Mouse (Mus musculus) limb, embryonic 11.5 days (tissue): ENCODE measurements at regions not wholly inside any gene's neighbourhood (a gene's known extent, or its start where the extent isn't known, plus 50 kb on each side); places are given as distances from the start of the nearest gene placed in this dataset.

ENCODE experiments used
- ATAC-seq: fragments of 200-750 bp; cut with Nextera tagmentation; 2 replicates; pipeline ENCODE4 v1.8.0; 2017; ENCODE audit warnings: low read depth; ENCODE audit not compliant: insufficient number of reproducible peaks, low FRiP score, low TSS enrichment
- DNase-seq: peaks from one replicate; pipeline ENCODE4 v3.0.0-alpha.2; 2015; ENCODE audit warnings: low spot score
- H3K27ac ChIP-seq: fragments of 300-500 bp; sonication (generic); replicated peaks from 2 replicates; pipeline ENCODE4 v1.5.1; 2014; ENCODE audit warnings: low read depth, mild to moderate bottlenecking, low read length
- H3K27me3 ChIP-seq: fragments of 300-500 bp; sonication (generic); 2 replicates; pipeline ENCODE4 v1.6.1; 2014; ENCODE audit warnings: mild to moderate bottlenecking, low read length, mixed read lengths; ENCODE audit not compliant: control insufficient read depth, insufficient read depth
- H3K36me3 ChIP-seq: fragments of 300-500 bp; sonication (generic); 2 replicates; pipeline ENCODE4 v1.6.1; 2014; ENCODE audit warnings: mild to moderate bottlenecking, low read length, moderate library complexity, mixed read lengths; ENCODE audit not compliant: control insufficient read depth, insufficient read depth
- H3K4me1 ChIP-seq: fragments of 300-500 bp; sonication (generic); 2 replicates; pipeline ENCODE4 v1.6.1; 2014; ENCODE audit warnings: low read length, mixed read lengths; ENCODE audit not compliant: control insufficient read depth, insufficient read depth
- H3K4me2 ChIP-seq: fragments of 300-500 bp; sonication (generic); 2 replicates; pipeline ENCODE4 v1.6.1; 2014; ENCODE audit warnings: low read depth, mild to moderate bottlenecking, moderate library complexity; ENCODE audit not compliant: severe bottlenecking
- H3K4me3 ChIP-seq: fragments of 300-500 bp; sonication (generic); 2 replicates; pipeline ENCODE4 v1.5.1; 2014; ENCODE audit warnings: low read depth, low read length
- H3K9ac ChIP-seq: fragments of 300-500 bp; sonication (generic); 2 replicates; pipeline ENCODE4 v1.6.1; 2014; ENCODE audit warnings: mild to moderate bottlenecking, low read length
- H3K9me3 ChIP-seq: fragments of 300-500 bp; sonication (generic); 2 replicates; pipeline ENCODE4 v1.6.1; 2016; ENCODE audit warnings: low read length; ENCODE audit not compliant: control insufficient read depth
- WGBS: fragments of 180-500 bp; shearing (Covaris S2); extraction: QIAGEN DNeasy Blood & Tissue Kit; methylation state at CpG from one replicate; pipeline ENCODE4 v1.1.7; 2014; 5-methylcytosine and 5-hydroxymethylcytosine counted together

DNA sequence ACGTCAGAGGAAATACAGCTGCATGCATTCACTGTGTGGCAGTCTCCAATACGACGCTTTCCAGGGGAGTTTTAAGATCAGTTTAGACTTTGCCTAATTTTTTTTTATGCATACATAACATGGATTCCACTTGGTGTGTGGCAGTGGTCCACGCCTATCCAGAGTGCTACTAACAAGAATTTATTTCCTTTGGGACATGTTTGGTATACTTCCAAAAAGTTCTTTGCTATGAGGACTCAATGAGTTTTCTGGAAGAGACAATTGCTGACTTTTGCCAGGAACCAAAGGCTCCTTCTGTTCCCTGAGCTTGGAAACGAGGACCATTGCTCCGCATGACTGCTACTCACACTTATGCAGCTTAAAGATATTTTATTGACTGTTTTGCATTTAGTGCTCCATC lies 59.2 kb downstream of the Marcks start:
- no peak overlapping the region for H3K4me2 ChIP-seq
- no peak overlapping the region for H3K4me3 ChIP-seq
- ATAC-seq (no peak), DNase-seq (no peak)
- 88% methylated on average over 6 of the region's 6 CpGs for WGBS
- H3K27me3 ChIP-seq, result no peaks in the 10 kb centered on the region
- H3K9me3 ChIP-seq, result no peaks in the 10 kb centered on the region
- no peaks in the 10 kb centered on the region for H3K4me1 ChIP-seq
- no peaks in the 10 kb centered on the region for H3K36me3 ChIP-seq
- no peak overlapping the region for H3K27ac ChIP-seq
- H3K9ac ChIP-seq, result no peak overlapping the region

DNA sequence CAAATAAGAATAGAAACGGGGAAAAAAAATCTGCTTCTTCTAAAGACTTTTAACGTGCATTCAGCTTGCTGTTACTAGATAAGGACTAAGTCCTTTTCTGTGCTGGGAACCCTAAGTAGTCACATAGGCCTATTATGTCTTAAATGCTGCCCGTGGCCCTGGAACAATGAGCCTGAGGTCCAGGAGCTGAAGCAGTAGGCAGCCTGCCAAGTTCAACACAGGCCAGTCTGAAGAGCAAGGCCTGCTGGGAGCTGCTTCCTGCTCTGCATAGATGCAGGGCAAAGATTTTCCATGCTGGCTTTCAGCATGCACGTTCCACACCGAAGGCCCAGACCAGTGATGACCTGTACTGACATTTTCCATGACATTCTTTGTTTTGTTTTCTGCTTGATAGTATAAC lies 60.3 kb downstream of the Marcks start:
- H3K4me3 ChIP-seq, result no peak overlapping the region
- H3K36me3 ChIP-seq, result no peaks in the 10 kb centered on the region
- DNase-seq, result peak; percentile 26
- no peak for ATAC-seq
- no peaks in the 10 kb centered on the region for H3K4me1 ChIP-seq
- no peak overlapping the region for H3K27ac ChIP-seq
- 79% methylated on average over 5 of the region's 5 CpGs for WGBS
- no peak overlapping the region for H3K9ac ChIP-seq
- H3K4me2 ChIP-seq, result no peak overlapping the region
- H3K27me3 ChIP-seq, result no peaks in the 10 kb centered on the region
- no peaks in the 10 kb centered on the region for H3K9me3 ChIP-seq

DNA sequence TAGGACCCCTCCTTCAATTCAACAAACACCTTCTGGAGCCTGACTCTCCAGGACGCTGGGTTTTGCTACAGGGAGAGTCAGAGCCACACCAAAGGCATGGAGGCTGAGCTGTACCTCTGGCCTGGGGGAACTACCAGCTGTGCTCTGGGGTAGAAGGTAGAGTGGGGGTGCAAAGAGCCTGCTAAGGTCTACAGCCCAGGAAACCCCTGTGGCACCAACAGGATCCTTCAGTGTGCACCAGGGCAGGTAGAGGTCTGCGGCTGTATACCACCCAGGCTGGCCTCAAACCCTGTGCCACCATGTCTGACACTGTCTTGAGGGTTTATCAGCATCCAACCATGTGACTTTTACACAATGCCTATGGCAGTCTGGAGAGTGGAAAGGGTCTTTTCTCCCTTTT lies 61.0 kb downstream of the Marcks start:
- no peaks in the 10 kb centered on the region for H3K27me3 ChIP-seq
- H3K36me3 ChIP-seq, result no peaks in the 10 kb centered on the region
- 70% methylated on average over 2 of the region's 2 CpGs for WGBS
- no peaks in the 10 kb centered on the region for H3K9me3 ChIP-seq
- H3K9ac ChIP-seq, result no peak overlapping the region
- no peaks in the 10 kb centered on the region for H3K4me1 ChIP-seq
- DNase-seq (no peak), ATAC-seq (no peak)
- H3K4me3 ChIP-seq, result no peak overlapping the region
- no peak overlapping the region for H3K27ac ChIP-seq
- no peak overlapping the region for H3K4me2 ChIP-seq

DNA sequence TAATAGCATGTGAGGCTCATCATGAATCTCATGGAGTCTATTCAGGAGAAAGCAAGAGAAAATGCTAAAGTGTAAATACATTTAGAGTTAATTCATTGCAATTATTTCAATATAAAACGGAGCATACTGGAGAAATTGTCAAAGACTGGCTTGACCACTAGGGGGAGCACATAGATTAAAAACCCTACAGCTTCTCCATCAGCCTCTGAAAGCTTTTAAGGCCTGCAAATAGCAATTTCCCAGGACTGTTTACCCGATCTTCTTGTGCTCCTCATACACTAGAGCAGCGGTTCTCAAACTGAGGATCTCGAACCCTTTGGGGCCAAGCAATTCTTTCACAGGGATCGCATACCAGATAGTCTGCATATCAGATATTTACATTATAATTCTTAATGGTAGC lies 65.9 kb downstream of the Marcks start:
- Histone ChIP-seq H3K4me1 (no peaks in the 10 kb centered on the region), H3K4me3 (no peak overlapping the region), H3K9me3 (no peaks in the 10 kb centered on the region), H3K36me3 (no peaks in the 10 kb centered on the region), H3K27me3 (no peaks in the 10 kb centered on the region), H3K4me2 (no peak overlapping the region), H3K27ac (no peak overlapping the region), H3K9ac (no peak overlapping the region)
- DNase-seq, result peak; percentile 63
- ATAC-seq, result no peak
- WGBS, result 20% methylated on average over 5 of the region's 5 CpGs

DNA sequence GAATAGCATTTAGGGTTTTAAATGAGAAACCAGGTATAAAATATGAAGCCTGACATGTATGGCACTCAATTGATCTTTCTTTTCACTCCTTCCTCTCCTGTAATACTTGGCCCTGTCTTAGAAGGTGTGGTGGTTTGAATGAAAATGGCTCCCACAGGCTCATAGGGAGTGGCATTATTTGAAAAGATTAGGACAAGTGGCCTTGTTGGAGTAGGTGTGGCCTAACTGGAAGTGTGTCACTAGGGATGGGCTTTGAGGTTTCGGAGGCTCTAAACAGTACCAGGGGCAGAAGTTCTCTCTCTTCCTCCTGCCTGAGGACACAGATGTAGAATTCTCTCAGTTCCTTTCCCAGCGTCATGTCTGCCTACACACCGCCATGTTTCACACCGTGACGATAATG lies 66.7 kb downstream of the Marcks start:
- no peaks in the 10 kb centered on the region for H3K36me3 ChIP-seq
- no peak overlapping the region for H3K4me2 ChIP-seq
- no peaks in the 10 kb centered on the region for H3K4me1 ChIP-seq
- WGBS, result 95% methylated on average over 5 of the region's 5 CpGs
- no peak for ATAC-seq
- no peak overlapping the region for H3K27ac ChIP-seq
- H3K27me3 ChIP-seq, result no peaks in the 10 kb centered on the region
- no peak for DNase-seq
- H3K4me3 ChIP-seq, result no peak overlapping the region
- H3K9me3 ChIP-seq, result no peaks in the 10 kb centered on the region
- H3K9ac ChIP-seq, result no peak overlapping the region

DNA sequence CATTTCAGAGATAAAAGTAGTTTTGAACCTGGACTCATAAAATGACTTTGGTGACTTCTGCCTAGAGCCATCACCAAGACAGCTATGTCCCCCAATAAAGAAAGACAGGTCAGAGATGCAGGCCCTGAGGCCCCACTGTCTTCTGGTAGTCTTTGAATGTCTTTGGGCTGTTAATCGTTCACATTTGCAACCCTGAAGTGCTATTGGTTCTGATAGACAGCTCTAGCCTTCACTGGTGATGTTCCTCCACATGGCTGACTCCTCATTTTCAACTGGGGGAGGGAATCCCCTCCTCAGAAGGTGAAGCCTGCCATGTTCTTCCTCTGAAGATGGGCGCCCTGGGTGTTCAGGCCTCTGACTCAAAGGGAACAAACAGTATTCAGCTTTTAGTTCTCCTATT lies 67.3 kb downstream of the Marcks start:
- WGBS, result 85% methylated on average over 2 of the region's 2 CpGs
- no peak for ATAC-seq
- Histone ChIP-seq H3K4me2 (no peak overlapping the region), H3K4me3 (no peak overlapping the region), H3K27ac (no peak overlapping the region), H3K4me1 (no peaks in the 10 kb centered on the region), H3K9me3 (no peaks in the 10 kb centered on the region), H3K9ac (no peak overlapping the region), H3K36me3 (no peaks in the 10 kb centered on the region), H3K27me3 (no peaks in the 10 kb centered on the region)
- no peak for DNase-seq
